Mouse (Mus musculus) hindbrain, embryonic 14.5 days (tissue): Measurements from ENCODE around the gene Sbk3. TPM values are rescaled to one million over a fixed set of nuclear protein-coding genes. Genes with fewer than 3 reads are reported as not detected.

Experiments used
- ATAC-seq: fragments of 200-750 bp; cut with Nextera tagmentation; 2 replicates; pipeline ENCODE4 v1.8.0; 2017; ENCODE audit warnings: moderate number of reproducible peaks, mild to moderate bottlenecking, moderate TSS enrichment, moderate library complexity; ENCODE audit not compliant: low FRiP score
- DNase-seq: peaks from one replicate; pipeline ENCODE4 v3.0.0-alpha.2; 2015; ENCODE audit warnings: low spot score
- H3K27ac ChIP-seq: fragments of 300-500 bp; sonication (generic); 2 replicates; pipeline ENCODE4 v1.5.1; 2014; ENCODE audit warnings: mild to moderate bottlenecking, moderate library complexity
- H3K27me3 ChIP-seq: fragments of 300-500 bp; sonication (generic); 2 replicates; pipeline ENCODE4 v1.6.1; 2014; ENCODE audit warnings: mild to moderate bottlenecking, low read length, mixed read lengths; ENCODE audit not compliant: control insufficient read depth, insufficient read depth
- H3K36me3 ChIP-seq: fragments of 300-500 bp; sonication (generic); replicated peaks from 2 replicates; pipeline ENCODE4 v1.6.1; 2014; ENCODE audit not compliant: control insufficient read depth, insufficient read depth
- H3K4me1 ChIP-seq: fragments of 300-500 bp; sonication (generic); replicated peaks from 2 replicates; pipeline ENCODE4 v1.6.1; 2014; ENCODE audit warnings: antibody characterized with exemption, low read length, mixed read lengths; ENCODE audit not compliant: control insufficient read depth, insufficient read depth
- H3K4me2 ChIP-seq: fragments of 300-500 bp; sonication (generic); replicated peaks from 2 replicates; pipeline ENCODE4 v1.6.1; 2014; ENCODE audit warnings: mild to moderate bottlenecking, moderate library complexity
- H3K4me3 ChIP-seq: fragments of 300-500 bp; sonication (generic); replicated peaks from 2 replicates; pipeline ENCODE4 v1.5.1; 2014; ENCODE audit warnings: mild to moderate bottlenecking, low read length
- H3K9ac ChIP-seq: fragments of 300-500 bp; sonication (generic); 2 replicates; pipeline ENCODE4 v1.6.1; 2014
- H3K9me3 ChIP-seq: fragments of 300-500 bp; sonication (generic); 2 replicates; pipeline ENCODE4 v1.6.1; 2016; ENCODE audit warnings: low read length; ENCODE audit not compliant: control insufficient read depth
- WGBS: fragments of 180-500 bp; shearing (Covaris S2); extraction: QIAGEN DNeasy Blood & Tissue Kit; methylation state at CpG from one replicate; pipeline ENCODE4 v1.1.7; 2014; 5-methylcytosine and 5-hydroxymethylcytosine counted together
- polyA plus RNA-seq: library from polyadenylated mRNA; unstranded; fragments of >200 nt; fragmentation: Nextera tagmentation; extraction: Ambion mirVana; gene quantifications from 2 replicates; pipeline ENCODE4 v1.2.1, GENCODE M21; 2014

Gene Sbk3
- polyA plus RNA-seq, 1 experiment from 2014 or later: 0.39 TPM

DNA sequence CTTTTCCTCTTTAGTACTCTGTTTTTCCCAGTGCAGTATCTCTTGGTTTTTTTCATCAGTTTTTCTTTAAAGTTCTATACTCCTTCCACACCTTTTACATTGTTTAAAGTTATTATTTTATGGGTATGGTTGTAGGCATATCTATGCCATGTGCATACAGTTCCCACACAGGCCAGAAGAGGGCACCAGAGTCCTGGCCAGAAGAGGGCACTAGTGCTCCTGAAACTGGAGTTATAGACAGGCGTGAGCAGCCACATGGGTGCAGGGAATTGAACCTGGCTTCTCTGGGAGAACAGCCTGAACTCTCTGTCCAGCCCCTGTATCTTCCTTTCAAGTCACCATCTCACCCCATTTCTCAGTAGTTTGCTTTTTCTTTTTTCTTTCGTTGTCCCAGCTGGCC, 32.5 kb downstream of the Sbk3 start:
- no peak for ATAC-seq

DNA sequence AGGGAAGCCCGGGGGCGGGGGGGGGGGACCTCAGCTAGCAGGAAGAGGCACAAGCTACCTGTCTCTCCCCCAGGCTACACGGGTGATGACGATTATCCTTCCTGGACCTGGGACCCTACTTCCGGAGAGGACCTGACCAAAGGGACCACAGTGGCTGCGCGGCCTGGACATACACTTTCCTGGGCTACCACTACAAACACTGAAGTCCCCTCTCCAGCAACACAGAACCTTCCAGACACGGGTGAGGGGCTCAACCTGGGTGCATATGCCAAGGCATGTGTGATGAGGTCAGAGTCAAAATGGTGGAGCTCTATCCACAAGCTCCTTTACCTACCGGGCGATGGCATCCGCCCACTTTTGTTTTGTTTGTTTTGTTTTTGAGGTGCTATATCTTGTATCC, 33.6 kb downstream of the Sbk3 start:
- Histone ChIP-seq H3K9me3 (no peaks in the 10 kb centered on the region), H3K9ac (no peak overlapping the region), H3K27me3 (no peaks in the 10 kb centered on the region), H3K4me3 (no peak overlapping the region), H3K4me1 (no peaks in the 10 kb centered on the region), H3K27ac (no peak overlapping the region), H3K36me3 (no peaks in the 10 kb centered on the region), H3K4me2 (no peak overlapping the region)
- DNase-seq (no peak), ATAC-seq (no peak)
- 81% methylated on average over 10 of the region's 11 CpGs for WGBS

More for the DNA sequence above, 32.5 kb downstream of the Sbk3 start:
- H3K27me3 ChIP-seq: no peaks in the 10 kb centered on the region
- H3K27ac ChIP-seq: no peak overlapping the region
- H3K4me1 ChIP-seq: no peaks in the 10 kb centered on the region
- H3K4me3 ChIP-seq: no peak overlapping the region
- DNase-seq: peak; percentile 57
- no peak overlapping the region for H3K9ac ChIP-seq
- 37% methylated on average over 2 of the region's 2 CpGs for WGBS
- no peak overlapping the region for H3K4me2 ChIP-seq
- H3K9me3 ChIP-seq: no peaks in the 10 kb centered on the region
- H3K36me3 ChIP-seq: no peaks in the 10 kb centered on the region

DNA sequence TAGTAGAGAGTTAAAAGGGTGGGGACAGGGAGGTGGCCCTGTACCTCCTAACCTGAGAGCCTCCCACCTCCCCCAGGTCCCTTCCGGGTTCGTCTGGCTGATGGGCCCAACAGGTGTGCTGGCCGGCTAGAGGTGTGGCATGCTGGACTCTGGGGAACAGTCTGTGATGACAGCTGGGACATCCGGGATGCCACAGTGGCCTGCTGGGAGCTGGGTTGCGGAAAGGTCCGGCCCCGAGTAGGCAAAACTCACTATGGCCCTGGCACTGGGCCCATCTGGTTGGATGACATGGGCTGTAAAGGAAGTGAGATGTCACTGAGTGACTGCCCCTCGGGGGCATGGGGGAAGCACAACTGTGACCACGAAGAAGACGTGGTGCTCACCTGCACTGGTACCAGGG, 34.1 kb downstream of the Sbk3 start:
- DNase-seq: no peak
- H3K4me1 ChIP-seq: no peaks in the 10 kb centered on the region
- H3K9me3 ChIP-seq: no peaks in the 10 kb centered on the region
- no peak overlapping the region for H3K4me3 ChIP-seq
- H3K4me2 ChIP-seq: no peak overlapping the region
- no peaks in the 10 kb centered on the region for H3K36me3 ChIP-seq
- no peak for ATAC-seq
- no peak overlapping the region for H3K27ac ChIP-seq
- no peaks in the 10 kb centered on the region for H3K27me3 ChIP-seq
- no peak overlapping the region for H3K9ac ChIP-seq
- 77% methylated on average over 10 of the region's 10 CpGs for WGBS

DNA sequence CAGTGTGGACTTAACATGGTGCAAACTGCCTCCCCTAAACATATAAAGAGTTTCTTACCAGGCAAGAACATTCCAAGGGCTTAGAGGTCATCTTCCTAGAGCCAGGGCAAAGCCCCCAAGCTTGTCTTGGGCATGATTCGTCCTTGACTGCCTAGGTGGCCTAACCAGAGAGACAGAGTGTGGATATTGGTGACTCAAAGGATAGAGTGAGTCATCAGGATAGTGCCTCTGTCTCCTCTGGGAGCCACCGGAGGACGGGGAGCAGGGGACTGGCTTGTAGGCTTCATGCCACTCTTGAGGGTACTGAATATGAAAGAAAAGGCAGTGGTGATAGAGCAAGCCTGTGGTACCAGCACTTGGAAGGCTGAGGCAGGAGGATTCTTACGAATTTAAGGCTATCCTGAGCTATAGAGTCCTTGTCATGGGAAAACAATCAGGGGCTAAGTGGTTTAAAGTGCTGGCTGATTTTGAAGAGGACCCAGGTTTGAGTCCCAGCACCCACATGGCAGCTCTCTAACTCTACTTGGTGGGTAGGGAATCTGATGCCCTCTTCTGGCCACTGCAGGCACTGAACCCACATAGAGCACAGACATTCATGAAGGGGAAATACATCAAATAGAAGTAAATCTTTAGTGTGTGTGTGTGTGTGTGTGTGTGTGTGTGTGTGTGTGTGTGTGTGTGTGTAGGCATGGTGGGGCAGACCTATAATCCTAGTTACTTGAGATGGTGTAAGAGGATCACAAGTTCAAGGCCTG, 36.6 kb downstream of the Sbk3 start:
- Histone ChIP-seq H3K27me3 (no peaks in the 10 kb centered on the region), H3K9ac (no peak overlapping the region), H3K4me3 (no peak overlapping the region), H3K9me3 (no peaks in the 10 kb centered on the region), H3K4me1 (no peaks in the 10 kb centered on the region), H3K36me3 (no peaks in the 10 kb centered on the region), H3K27ac (no peak overlapping the region), H3K4me2 (no peak overlapping the region)
- 74% methylated on average over 4 of the region's 4 CpGs for WGBS
- DNase-seq (no peak), ATAC-seq (no peak)

DNA sequence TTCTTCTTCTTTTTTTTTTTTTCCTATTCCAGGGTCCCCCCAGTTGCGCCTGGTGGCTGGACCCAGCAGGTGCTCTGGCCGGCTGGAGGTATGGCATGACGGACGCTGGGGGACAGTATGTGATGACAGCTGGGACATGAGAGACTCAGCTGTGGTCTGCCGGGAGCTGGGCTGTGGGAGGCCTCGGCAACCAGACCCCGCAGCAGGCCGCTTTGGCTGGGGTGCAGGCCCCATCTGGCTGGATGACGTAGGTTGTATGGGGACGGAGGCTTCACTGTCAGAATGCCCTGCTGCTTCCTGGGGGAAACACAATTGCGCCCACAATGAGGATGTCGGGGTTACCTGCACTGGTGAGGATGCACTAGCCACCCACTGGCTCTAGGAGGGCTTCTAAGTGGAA, 37.9 kb downstream of the Sbk3 start:
- DNase-seq: no peak
- Histone ChIP-seq H3K4me3 (no peak overlapping the region), H3K27ac (no peak overlapping the region), H3K4me1 (no peaks in the 10 kb centered on the region), H3K9ac (no peak overlapping the region), H3K9me3 (no peaks in the 10 kb centered on the region), H3K4me2 (no peak overlapping the region), H3K36me3 (no peaks in the 10 kb centered on the region), H3K27me3 (no peaks in the 10 kb centered on the region)
- ATAC-seq: no peak
- 66% methylated on average over 12 of the region's 12 CpGs for WGBS

DNA sequence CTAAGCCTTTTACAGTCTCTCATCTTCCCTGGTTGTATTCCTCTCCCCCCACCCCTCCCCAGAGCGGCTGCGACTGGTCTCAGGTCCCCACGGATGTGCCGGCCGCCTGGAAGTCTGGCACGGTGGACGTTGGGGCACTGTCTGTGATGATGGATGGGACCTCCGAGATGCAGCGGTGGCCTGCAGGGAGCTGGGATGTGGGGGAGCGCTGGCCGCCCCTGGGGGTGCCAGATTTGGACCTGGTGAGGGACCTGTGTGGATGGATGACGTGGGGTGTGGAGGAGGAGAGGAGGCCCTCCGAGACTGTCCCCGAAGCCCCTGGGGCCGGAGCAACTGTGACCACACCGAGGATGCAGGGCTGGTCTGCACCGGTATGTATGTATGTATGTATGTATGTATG, 42.6 kb downstream of the Sbk3 start:
- H3K4me1 ChIP-seq: peaks cover 28% of the 10 kb centered on the region
- no peak overlapping the region for H3K27ac ChIP-seq
- no peak for ATAC-seq
- no peaks in the 10 kb centered on the region for H3K27me3 ChIP-seq
- WGBS: 67% methylated on average over 16 of the region's 17 CpGs
- DNase-seq: no peak
- no peak overlapping the region for H3K9ac ChIP-seq
- no peaks in the 10 kb centered on the region for H3K36me3 ChIP-seq
- no peaks in the 10 kb centered on the region for H3K9me3 ChIP-seq
- H3K4me3 ChIP-seq: no peak overlapping the region
- H3K4me2 ChIP-seq: no peak overlapping the region

DNA sequence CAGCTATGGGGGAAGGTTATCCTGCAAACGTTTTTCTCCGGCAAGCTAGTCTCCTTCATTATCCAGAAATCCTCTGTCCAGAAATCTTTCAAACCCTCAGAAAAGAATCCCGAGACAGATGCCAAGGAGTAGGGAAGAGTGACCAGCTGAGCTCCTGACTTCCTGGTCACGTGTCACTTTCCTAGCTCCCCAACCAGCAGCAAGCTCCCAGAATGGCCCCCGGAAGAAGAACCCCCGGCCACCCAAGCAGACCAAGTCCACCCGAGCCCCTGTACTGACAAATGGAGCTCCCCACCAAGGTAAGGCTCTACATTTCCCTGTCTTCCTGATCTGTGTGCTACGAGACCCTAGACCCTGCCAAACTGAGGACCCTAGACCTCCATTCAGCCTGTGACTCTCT, 43.3 kb downstream of the Sbk3 start:
- ATAC-seq: no peak
- Histone ChIP-seq H3K4me1 (peaks cover 28% of the 10 kb centered on the region), H3K4me3 (no peak overlapping the region), H3K27ac (no peak overlapping the region), H3K9ac (no peak overlapping the region), H3K27me3 (no peaks in the 10 kb centered on the region), H3K9me3 (no peaks in the 10 kb centered on the region), H3K4me2 (no peak overlapping the region), H3K36me3 (no peaks in the 10 kb centered on the region)
- DNase-seq: no peak
- 67% methylated on average over 8 of the region's 8 CpGs for WGBS

DNA sequence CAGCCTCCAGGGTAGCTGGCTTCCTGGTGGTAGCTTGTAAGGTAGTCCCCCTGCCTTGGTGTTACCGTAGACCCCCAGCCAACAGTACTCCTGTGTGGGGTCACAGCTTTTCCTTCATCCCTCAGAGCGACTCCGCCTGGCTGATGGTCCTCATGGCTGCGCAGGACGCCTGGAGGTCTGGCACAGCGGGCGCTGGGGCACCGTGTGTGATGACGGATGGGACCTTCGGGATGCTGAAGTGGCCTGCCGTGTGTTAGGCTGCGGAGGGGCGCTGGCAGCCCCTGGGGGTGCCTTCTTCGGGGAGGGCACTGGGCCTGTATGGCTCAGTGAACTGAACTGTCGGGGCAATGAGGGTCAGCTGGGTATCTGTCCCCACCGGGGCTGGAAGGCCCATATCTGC, 44.1 kb downstream of the Sbk3 start:
- 0 out of 2 replicates have a peak overlapping the region, but pooled peaks have one; percentile 25 for H3K9ac ChIP-seq
- H3K4me1 ChIP-seq: peaks cover 34% of the 10 kb centered on the region
- DNase-seq (no peak), ATAC-seq (no peak)
- H3K27me3 ChIP-seq: no peaks in the 10 kb centered on the region
- WGBS: 63% methylated on average over 16 of the region's 16 CpGs
- no peaks in the 10 kb centered on the region for H3K36me3 ChIP-seq
- H3K4me2 ChIP-seq: no peak overlapping the region
- no peaks in the 10 kb centered on the region for H3K9me3 ChIP-seq
- no peak overlapping the region for H3K4me3 ChIP-seq
- no peak overlapping the region for H3K27ac ChIP-seq

DNA sequence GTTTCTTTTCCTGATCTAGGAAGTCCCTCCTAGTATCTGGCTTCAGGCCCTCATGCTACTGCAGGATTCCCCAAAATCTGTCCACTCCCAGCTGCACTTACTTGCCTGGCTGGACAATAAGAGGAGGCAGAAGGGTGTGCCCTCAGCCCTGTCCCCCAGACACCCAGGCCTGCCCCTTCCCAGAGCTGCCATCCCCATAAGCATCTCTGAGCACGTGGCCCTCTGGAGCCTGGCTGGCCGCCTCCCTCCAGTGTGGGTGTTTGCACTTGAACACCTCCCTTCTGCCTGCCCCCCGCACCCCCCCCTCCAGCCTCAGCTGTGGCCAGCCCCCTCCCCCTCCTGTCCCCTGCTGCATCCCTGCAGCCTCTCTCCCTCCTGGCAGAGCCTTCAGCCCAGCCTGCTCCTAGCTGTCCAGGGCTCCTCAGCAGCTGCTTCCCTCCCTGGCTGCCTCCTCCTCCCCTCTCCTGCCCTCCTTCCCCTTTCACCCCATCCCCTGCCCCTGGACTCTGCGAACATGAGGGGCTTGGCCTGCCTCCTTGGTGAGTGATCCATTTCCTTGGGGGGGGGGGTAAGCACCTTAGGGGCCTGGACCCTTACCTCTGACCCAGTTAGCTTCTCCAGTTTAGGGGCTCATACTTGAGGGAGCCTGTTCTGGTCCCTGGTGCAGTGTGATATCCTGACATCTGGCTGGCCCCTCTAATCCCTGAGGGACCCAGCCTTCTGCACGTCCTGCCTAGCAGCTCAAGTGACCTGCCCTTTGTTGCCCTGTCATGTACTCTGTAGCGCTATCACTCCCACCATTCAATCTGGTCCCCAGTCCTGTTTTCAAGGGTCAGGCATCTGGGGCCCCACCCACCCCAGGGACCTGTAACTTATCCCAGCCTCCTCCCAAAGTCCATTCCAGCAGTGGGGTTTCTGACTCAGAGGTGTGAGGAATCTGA, 45.3 kb downstream of the Sbk3 start, which contains the start of gene Ssc5d:
Gene Ssc5d (plus strand): TSS at position 345 of the 941 bp plus-strand sequence.
- Histone ChIP-seq H3K4me2 (peak within 1 kb of the TSS; percentile 82), H3K36me3 (peaks cover 6% of the 10 kb centered on the region), H3K4me3 (no peak within 1 kb of the TSS), H3K9ac (peak within 1 kb of the TSS; percentile 66; the same call in 1 of the 2 replicates), H3K27ac (peak within 1 kb of the TSS; percentile 98), H3K9me3 (no peaks in the 10 kb centered on the region), H3K4me1 (peaks cover 38% of the 10 kb centered on the region), H3K27me3 (no peaks in the 10 kb centered on the region)
- ATAC-seq (no peak), DNase-seq (no peak)
- WGBS: 3% methylated on average over 6 of the region's 6 CpGs
